Comparison of ENCODE assay signal across 8 mouse cellular contexts in genomic region chr16:35941382-35941781, GRCm38 (mm10). TPM values are rescaled to one million over a fixed set of nuclear protein-coding genes. Genes with fewer than 3 reads are reported as not detected.
DNase-seq lines count a peak whose midpoint lies in the region; ATAC-seq and TF ChIP-seq lines count a peak whose summit lies in the region.

No protein-coding gene starts in this region.

- no peak overlapping the region for H3K4me2 ChIP-seq in lung, embryonic 14.5 days
- H3K4me2 ChIP-seq in midbrain, embryonic 15.5 days: no peak overlapping the region

- TF ChIP-seq CTCF in gastrocnemius, adult 2 months (IDR thresholded peaks at IDR 0.05): peak; percentile 53
- peak; percentile 28; the same call in 1 of the 2 replicates for TF ChIP-seq CTCF in lung, embryonic 14.5 days (IDR thresholded peaks at IDR 0.05; ENCODE audit: low read depth)

- no peaks in the 10 kb centered on the region for H3K9me3 ChIP-seq in lung, embryonic 14.5 days (ENCODE audit: low read depth, low read length)
- no peaks in the 10 kb centered on the region for H3K9me3 ChIP-seq in midbrain, embryonic 15.5 days

- no peak overlapping the region for H3K4me3 ChIP-seq in gastrocnemius, adult 2 months
- no peak overlapping the region for H3K4me3 ChIP-seq in lung, embryonic 14.5 days (ENCODE audit: low read depth, low read length)
- H3K4me3 ChIP-seq in midbrain, embryonic 15.5 days: no peak overlapping the region

- H3K27me3 ChIP-seq in lung, embryonic 14.5 days (ENCODE audit: insufficient read depth, low read length): 0 out of 2 replicates have a peak, but pooled peaks cover 5% of the 10 kb centered on the region
- H3K27me3 ChIP-seq in midbrain, embryonic 15.5 days (replicated peaks): peaks cover 13% of the 10 kb centered on the region

- H3K9ac ChIP-seq in lung, embryonic 14.5 days: no peak overlapping the region
- H3K9ac ChIP-seq in midbrain, embryonic 15.5 days: no peak overlapping the region

- no peak for ATAC-seq in lung, embryonic 14.5 days (ENCODE audit: insufficient read depth)
- no peak for ATAC-seq in erythroblast, adult 5-6 weeks (replicated peaks; ENCODE audit: low FRiP score, poor library complexity, severe bottlenecking)
- no peak for ATAC-seq in midbrain, embryonic 15.5 days (replicated peaks)

- H3K27ac ChIP-seq in gastrocnemius, adult 2 months: no peak overlapping the region
- H3K27ac ChIP-seq in lung, embryonic 14.5 days (ENCODE audit: low read depth): no peak overlapping the region
- H3K27ac ChIP-seq in midbrain, embryonic 15.5 days: no peak overlapping the region

- no peaks in the 10 kb centered on the region for H3K4me1 ChIP-seq in lung, embryonic 14.5 days (ENCODE audit: insufficient read depth)
- peaks cover 15% of the 10 kb centered on the region for H3K4me1 ChIP-seq in midbrain, embryonic 15.5 days

- intact Hi-C loops in gastrocnemius, adult 2 months (cut with DNase I): no loop called here
- intact Hi-C loops in gastrocnemius, postnatal 14 days (cut with DNase I; ENCODE audit: low total_unique reads): no loop called here

- H3K36me3 ChIP-seq in lung, embryonic 14.5 days (ENCODE audit: insufficient read depth): no peaks in the 10 kb centered on the region
- H3K36me3 ChIP-seq in midbrain, embryonic 15.5 days (replicated peaks): no peaks in the 10 kb centered on the region

- 75% methylated on average over 7 of the region's 7 CpGs for WGBS in lung, embryonic 14.5 days
- WGBS in midbrain, embryonic 15.5 days: 82% methylated on average over 7 of the region's 7 CpGs

- DNase-seq in gastrocnemius, adult 2 months: peak; percentile 27
- no peak for DNase-seq in gastrocnemius, postnatal 14 days
- DNase-seq in 3134 (ENCODE audit: extremely low read depth, insufficient read length, low spot score): peak; percentile 26
- peak; percentile 20 for DNase-seq in NIH3T3 (ENCODE audit: low read depth)
- DNase-seq in lung, embryonic 14.5 days: peak; percentile 22
- no peak for DNase-seq in embryo, embryonic 9.5 days (ENCODE audit: extremely low spot score)

RNA-seq across cellular contexts. Expression of gene Dtx3l, which starts 2.4 kb away (rescaled TPM):
- total RNA-seq in gastrocnemius, adult 2 months (2021): 1 to 10 TPM; 3.3 to 4.5 TPM
- total RNA-seq in gastrocnemius, postnatal 14 days (2021): 1 to 10 TPM; 4.5 to 4.9 TPM
- polyA plus RNA-seq in lung, embryonic 14.5 days (2014; fragmentation: Nextera tagmentation; extraction: Ambion mirVana): 4.9 and 5.6 TPM in 2 replicates
- 13.3 and 15.0 TPM in 2 replicates for total RNA-seq in erythroblast, adult 5-6 weeks (2015; ENCODE audit: low replicate concordance)
- total RNA-seq in erythroblast, adult 5-6 weeks (2017; ENCODE audit: low replicate concordance): 25.2 and 25.4 TPM in 2 replicates
- polyA plus RNA-seq in midbrain, embryonic 15.5 days (2015; fragmentation: Nextera tagmentation; extraction: Ambion mirVana): 1.5 and 1.8 TPM in 2 replicates

RNA-seq across cellular contexts. Expression of gene Parp9, which starts 3.1 kb away (rescaled TPM):
- total RNA-seq in gastrocnemius, adult 2 months (2021): 1 to 10 TPM; 3.7 to 4.9 TPM
- total RNA-seq in gastrocnemius, postnatal 14 days (2021): 1 to 10 TPM; 5.2 to 5.5 TPM
- polyA plus RNA-seq in lung, embryonic 14.5 days (2014; fragmentation: Nextera tagmentation; extraction: Ambion mirVana): 4.7 and 5.2 TPM in 2 replicates
- 21.3 and 23.0 TPM in 2 replicates for total RNA-seq in erythroblast, adult 5-6 weeks (2015; ENCODE audit: low replicate concordance)
- 30.7 and 41.3 TPM in 2 replicates for total RNA-seq in erythroblast, adult 5-6 weeks (2017; ENCODE audit: low replicate concordance)
- 1.8 and 2.6 TPM in 2 replicates for polyA plus RNA-seq in midbrain, embryonic 15.5 days (2015; fragmentation: Nextera tagmentation; extraction: Ambion mirVana)

RNA-seq across cellular contexts. Expression of gene Kpna1, which starts 37.2 kb away (rescaled TPM):
- total RNA-seq in gastrocnemius, adult 2 months (2021): 100 to 1,000 TPM; 176 to 180 TPM
- total RNA-seq in gastrocnemius, postnatal 14 days (2021): 100 to 1,000 TPM in 1 of 2 experiments, 10 to 100 TPM in 1; 96.7 to 118 TPM
- 39.1 and 40.4 TPM in 2 replicates for polyA plus RNA-seq in lung, embryonic 14.5 days (2014; fragmentation: Nextera tagmentation; extraction: Ambion mirVana)
- total RNA-seq in erythroblast, adult 5-6 weeks (2015; ENCODE audit: low replicate concordance): 29.8 and 43.5 TPM in 2 replicates
- total RNA-seq in erythroblast, adult 5-6 weeks (2017; ENCODE audit: low replicate concordance): 34.3 and 55.9 TPM in 2 replicates
- polyA plus RNA-seq in midbrain, embryonic 15.5 days (2015; fragmentation: Nextera tagmentation; extraction: Ambion mirVana): 74.3 and 83.1 TPM in 2 replicates

Comparison
In these comparisons a context has a peak if more than half of its experiments do, and no peak if none do; other contexts are left out.
1. DNase-seq: peak in gastrocnemius, adult 2 months (single experiment), 3134 (single experiment), NIH3T3 (single experiment) and lung, embryonic 14.5 days (single experiment); none in gastrocnemius, postnatal 14 days (single experiment) and embryo, embryonic 9.5 days (single experiment).